Mouse (Mus musculus): ENCODE measurements at regions not wholly inside any gene's neighbourhood (a gene's known extent, or its start where the extent isn't known, plus 50 kb on each side); places are given as distances from the start of the nearest gene placed in this dataset.

GRCm38 (mm10) chr10:17374047-17374446 lies 349.0 kb upstream of the Cited2 start:
- DNase-seq: no peak

GRCm38 (mm10) chr10:17382990-17383389 lies 340.0 kb upstream of the Cited2 start:
- DNase-seq: no peak

- DNase-seq: no peak
Observed at GRCm38 (mm10) chr10:17385181-17385580, 337.8 kb upstream of the Cited2 start.

GRCm38 (mm10) chr10:17387296-17387695 lies 335.7 kb upstream of the Cited2 start:
- no peak for DNase-seq

GRCm38 (mm10) chr10:17395495-17396224 lies 327.4 kb upstream of the Cited2 start:
- DNase-seq: no peak

GRCm38 (mm10) chr10:17403899-17404298 lies 319.1 kb upstream of the Cited2 start:
- no peak for DNase-seq

- DNase-seq: no peak
Observed at GRCm38 (mm10) chr10:17407854-17408606, 315.0 kb upstream of the Cited2 start.

GRCm38 (mm10) chr10:17408781-17409180 lies 314.2 kb upstream of the Cited2 start:
- no peak for DNase-seq

GRCm38 (mm10) chr10:17411300-17411987 lies 311.6 kb upstream of the Cited2 start:
- DNase-seq: peak; percentile 24 to 41

- no peak for DNase-seq
Observed at GRCm38 (mm10) chr10:17415112-17415511, 307.9 kb upstream of the Cited2 start.

GRCm38 (mm10) chr10:17416121-17416520 lies 306.9 kb upstream of the Cited2 start:
- DNase-seq: no peak

- DNase-seq: no peak
Observed at GRCm38 (mm10) chr10:17417394-17417793, 305.6 kb upstream of the Cited2 start.

GRCm38 (mm10) chr10:17418227-17418685 lies 304.8 kb upstream of the Cited2 start:
- DNase-seq: peak in 1 of 2 experiments; percentile 9

- DNase-seq: peak; percentile 34 to 45
Observed at GRCm38 (mm10) chr10:17423584-17424278, 299.3 kb upstream of the Cited2 start.

GRCm38 (mm10) chr10:17426197-17426596 lies 296.8 kb upstream of the Cited2 start:
- peak; percentile 23 to 39 for DNase-seq

- DNase-seq: no peak
Observed at GRCm38 (mm10) chr10:17427316-17427715, 295.7 kb upstream of the Cited2 start.

- no peak for DNase-seq
Observed at GRCm38 (mm10) chr10:17428315-17428714, 294.7 kb upstream of the Cited2 start.

GRCm38 (mm10) chr10:17431068-17431467 lies 291.9 kb upstream of the Cited2 start:
- no peak for DNase-seq

- DNase-seq: no peak
Observed at GRCm38 (mm10) chr10:17434098-17434497, 288.9 kb upstream of the Cited2 start.

- peak; percentile 14 to 15 for DNase-seq
Observed at GRCm38 (mm10) chr10:17450240-17450639, 272.8 kb upstream of the Cited2 start.

- DNase-seq: no peak
Observed at GRCm38 (mm10) chr10:17470880-17471279, 252.1 kb upstream of the Cited2 start.

- peak in 1 of 2 experiments; percentile 6 for DNase-seq
Observed at GRCm38 (mm10) chr10:17472536-17472935, 250.5 kb upstream of the Cited2 start.

- DNase-seq: no peak
Observed at GRCm38 (mm10) chr10:17475976-17476375, 247.0 kb upstream of the Cited2 start.
